Mouse (Mus musculus): ENCODE measurements around the gene Hk2.

- TF ChIP-seq CTCF (IDR thresholded peaks at IDR 0.05) (no peak), EP300 (IDR thresholded peaks at IDR 0.05) (no peak)
Measured at GRCm38 (mm10) chr6:82759241-82759640, 15.0 kb downstream of the Hk2 start.

Data from lung, postnatal 0 days (tissue).